Mouse (Mus musculus) heart, postnatal 4 days (tissue): ENCODE measurements around the gene Scgb2a2. TPM values are rescaled to one million over a fixed set of nuclear protein-coding genes. Genes with fewer than 3 reads are reported as not detected.
"Not testable (repeated sequence)": the region's sequence is repeated elsewhere in the genome, so short reads cannot be mapped to it uniquely, and the experiment has no call there.

ENCODE experiments used
- DNase-seq: peaks from one replicate; pipeline ENCODE4 v3.0.0; 2021
- microRNA-seq, 2 experiments: library from miRNA; unstranded; fragments of <30 nt; microRNA quantifications; one replicate each; pipeline ENCODE4 v1.2.0; 2021 to 2022
- total RNA-seq, 2 experiments: library from RNA; stranded (reverse); gene quantifications; 2 replicates each; pipeline ENCODE4 v1.2.3; 2021

Gene Scgb2a2
- not detected for total RNA-seq

DNA sequence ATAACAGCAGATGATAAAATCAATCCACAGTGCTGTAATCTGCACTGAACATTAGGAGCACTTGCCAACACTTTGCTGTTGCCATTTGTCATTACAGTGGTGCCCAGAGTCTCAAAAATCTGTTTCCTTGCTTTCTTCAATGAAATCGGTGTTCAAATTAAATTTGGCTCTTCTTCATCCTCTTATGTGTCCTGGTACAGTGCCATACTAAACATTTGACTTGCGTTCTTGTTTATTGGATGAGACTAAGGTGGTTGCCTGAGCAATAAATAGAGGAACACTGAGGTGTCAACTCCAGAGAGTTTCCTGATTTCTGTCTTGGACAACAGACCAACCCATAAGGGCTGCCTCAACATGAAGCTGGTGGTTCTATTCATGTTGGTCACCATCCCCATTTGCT is at the start of gene Scgb2a2:
Gene Scgb2a2 (plus strand): TSS at position 301 of the 400 bp plus-strand sequence.
- DNase-seq = no peak

DNA sequence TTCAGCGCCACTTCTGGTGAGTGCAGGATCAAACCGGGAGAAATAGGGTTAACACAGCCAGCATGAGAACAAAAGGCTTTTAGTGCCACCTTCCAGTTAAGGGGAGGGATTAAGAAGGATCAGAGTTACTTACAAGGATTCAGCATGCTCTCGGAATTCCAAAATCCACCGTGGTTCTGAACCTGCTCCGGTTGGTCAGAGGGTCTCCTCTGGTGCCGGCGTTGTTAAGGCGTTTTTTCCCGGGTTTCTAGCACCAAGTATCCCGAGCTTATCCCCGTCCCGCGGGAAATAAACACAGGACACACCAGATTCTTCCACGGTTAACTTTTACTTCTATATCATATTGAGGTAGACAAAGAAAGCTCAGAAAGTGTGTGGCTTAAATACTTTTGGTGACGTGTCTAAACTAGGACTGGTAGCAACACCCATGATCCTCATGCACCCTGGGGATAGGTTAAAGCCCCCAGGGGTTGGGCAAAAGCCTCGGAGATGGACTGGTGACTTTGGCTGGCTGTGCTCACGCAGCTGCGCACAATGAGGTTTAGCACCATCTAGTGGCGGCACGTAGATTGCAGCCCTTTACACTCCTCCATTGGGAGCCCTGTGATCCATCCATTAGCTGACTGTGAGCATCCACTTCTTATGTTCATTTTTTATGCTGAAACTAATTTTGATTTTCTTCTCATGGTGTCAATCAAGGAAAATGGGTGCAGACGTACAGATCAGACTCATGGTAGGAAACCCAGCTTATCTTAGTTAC is 10.6 kb upstream of the Scgb2a2 start:
- DNase-seq = peak; percentile 77

DNA sequence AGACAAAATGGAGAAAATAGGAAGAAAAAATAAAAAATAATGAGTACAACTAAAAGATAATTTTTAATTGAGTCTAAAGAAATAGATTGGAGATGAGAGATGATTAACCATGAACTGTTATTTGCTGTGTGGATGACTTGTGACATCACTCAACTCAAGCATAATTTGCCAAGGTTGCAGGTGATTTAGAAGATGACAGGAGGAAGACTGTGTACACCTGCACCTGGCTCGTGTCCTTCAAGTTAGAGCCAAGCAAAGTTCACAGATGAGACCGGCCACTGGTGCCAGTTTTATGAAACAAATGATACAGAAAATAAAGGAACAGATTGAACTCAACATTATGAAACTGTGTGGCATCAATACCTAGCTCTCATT is 10.0 kb upstream of the Scgb2a2 start:
- DNase-seq = no peak

DNA sequence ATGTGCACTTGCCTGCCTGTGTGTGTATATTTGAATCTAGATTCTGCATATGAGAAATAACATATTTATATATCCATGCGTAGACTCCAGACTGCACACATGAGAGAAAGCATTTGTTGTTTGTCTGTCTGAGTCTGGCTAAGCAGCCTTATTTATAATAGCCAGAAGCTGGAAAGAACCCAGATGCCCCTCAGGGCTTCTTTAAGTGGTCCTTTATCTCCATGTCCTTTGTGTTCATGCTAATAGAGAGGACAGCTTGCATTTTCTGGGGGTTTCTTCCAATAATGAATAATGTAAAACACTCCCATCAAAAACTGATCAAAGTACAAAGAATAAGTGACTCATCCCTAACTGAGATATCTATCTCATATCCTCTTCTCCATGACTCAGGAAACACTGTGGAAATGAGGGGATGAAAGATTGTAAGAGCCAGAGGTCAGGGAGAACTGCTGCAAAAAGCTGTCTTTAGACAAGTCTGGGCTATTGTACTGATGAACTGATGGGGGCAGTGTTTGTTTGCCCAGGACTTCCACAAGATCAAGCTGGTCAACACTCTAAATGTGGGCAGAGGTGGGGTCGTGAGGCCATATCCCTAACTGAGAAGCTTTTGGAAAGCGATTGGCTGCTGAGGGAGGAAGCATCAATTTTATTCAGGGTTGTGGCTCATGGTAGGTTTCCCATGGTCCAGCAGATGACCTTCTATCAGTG is 2.2 kb downstream of the Scgb2a2 start:
- DNase-seq = not testable (repeated sequence)

DNA sequence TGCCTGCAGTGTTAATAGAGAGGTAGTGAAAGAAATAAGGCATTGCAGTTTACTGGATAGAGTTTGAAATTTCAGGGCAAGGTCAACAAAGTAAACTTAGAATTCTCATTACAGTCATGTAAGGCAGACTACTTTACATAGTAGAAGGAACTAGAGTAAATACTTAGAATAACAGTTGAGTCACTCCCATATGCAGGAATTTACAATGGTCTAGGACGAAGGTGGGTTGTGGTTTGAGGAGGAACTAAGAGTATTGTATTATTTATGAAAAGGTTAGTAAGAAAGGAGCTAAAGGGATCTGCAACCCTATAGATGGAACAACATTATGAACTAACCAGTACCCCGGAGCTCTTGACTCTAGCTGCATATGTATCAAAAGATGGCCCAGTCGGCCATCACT is 13.5 kb downstream of the Scgb2a2 start:
- DNase-seq = not testable (repeated sequence)

DNA sequence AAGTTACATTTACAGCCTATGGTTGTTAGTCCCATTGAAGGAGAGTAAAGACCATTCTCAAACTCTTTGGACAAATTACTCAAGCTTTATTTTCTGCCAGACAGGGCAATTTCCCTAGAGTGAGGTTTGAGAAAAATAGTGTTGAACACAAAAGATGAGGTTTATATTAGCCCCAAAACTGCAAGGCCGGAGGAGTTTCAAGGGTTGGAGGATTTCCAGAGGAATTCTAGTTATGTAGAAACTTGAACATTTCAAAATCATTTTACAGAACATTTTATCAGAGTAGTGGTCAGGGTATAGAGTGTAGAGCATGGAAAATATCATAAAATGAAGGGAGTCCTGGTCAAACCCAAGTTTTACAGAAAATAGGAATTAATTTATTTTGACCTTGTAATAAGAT is 17.5 kb downstream of the Scgb2a2 start:
- DNase-seq = no peak

DNA sequence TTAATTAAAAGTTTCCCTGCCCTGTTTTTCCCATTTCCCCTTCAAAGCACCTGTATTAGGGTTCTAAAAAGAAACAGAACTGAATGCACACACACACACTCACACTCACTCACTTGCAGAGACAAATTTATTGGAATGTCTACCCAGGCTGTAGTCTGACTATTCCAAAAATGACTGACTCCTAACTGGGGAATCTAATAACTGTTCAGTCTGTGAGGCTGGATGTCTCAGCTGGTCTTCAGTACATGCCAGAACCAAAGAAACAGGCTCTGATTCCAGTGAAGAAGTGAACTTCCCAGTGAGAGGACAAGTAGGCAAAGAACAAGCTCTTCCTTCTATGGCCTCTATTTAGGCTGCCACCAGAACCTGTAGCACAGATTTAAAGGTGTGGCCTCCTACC is 18.1 kb downstream of the Scgb2a2 start:
- DNase-seq = no peak

DNA sequence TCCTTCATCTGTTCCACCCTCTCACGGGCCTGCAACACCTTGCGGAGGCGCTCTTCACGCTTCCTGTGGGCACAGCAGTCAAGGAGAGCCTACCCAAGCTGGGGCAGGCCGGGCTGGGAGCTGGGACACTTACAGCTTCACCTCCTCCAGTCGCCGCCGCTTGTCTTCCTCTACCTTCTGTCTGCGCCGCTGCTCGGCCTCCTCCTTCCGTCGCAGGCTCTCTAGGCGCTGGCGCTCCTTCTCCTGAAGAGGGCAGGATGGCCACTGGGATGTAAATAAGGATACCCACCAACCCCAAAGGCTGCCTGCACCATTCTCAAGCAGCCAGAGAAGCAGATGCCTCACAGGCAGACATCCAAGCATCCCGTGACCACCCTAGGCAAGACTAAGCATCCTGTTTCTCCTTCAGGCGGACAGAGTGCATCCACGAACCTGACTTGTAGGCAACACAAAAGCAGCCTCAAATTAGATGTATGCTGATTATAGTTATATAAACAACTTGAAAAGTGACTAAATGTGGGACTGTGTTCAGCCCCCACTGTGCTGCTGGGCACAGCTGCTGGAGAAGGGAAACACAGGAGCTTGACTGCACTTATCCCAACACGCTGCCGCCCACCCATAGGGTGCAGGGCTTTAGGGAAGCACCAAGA is 30.9 kb downstream of the Scgb2a2 start:
- no peak for DNase-seq

DNA sequence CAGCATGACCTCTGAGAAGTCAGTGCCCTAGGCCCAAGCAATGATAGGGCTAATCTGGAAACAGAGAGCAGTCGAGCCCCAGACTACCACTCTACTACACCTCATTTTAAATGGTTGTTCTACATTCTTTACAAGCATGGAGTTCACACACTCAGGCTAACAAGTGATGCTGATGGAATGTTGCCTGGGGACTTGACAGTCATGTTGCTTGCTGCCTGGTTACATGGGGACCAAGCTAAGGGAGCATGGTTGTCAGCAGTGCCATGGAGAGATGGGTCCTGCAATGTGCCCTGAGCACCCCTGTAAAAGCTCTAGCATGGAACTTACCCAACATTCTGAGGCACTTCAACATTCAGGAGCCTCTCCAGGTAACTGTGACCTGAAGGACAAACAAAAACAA is 39.0 kb downstream of the Scgb2a2 start:
- DNase-seq = no peak

DNA sequence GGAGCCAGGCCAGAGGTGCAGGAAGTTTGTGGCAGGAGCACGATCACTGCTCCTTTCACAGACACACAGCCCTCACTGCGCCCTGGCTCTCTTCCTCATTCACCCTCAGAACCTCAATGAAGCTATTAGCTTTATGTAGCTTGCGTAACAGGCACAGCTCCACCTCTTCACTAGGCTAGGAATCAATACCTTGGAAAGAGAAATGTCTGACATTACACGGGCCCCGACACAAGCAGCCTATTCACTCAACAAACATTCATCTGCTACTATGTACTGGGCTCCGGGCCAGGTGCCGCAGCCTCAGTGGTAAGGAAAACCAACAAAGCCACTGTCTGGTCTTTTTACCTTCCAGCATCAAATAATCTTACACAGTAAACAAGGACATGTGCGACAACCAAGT is 39.4 kb downstream of the Scgb2a2 start:
- DNase-seq = no peak

DNA sequence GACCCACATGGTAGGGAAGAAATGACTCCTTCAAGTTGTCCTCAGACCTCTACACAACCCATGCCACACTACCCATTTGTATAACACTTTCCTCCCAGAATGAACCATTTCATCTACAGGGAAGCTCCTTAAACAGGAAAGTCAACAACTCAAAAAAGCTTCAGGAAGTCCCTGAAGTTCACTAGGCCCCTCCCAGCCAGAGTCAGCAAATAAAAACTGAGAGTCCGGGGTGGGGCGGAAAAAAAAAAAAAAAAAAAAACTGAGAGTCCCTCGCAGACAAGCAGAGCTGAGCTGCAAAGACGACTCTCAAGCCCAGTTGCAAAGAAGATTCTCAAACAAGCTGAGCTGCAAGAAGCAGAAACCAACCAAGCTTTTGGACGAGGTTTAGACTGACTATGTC is 48.7 kb downstream of the Scgb2a2 start:
- DNase-seq = no peak

DNA sequence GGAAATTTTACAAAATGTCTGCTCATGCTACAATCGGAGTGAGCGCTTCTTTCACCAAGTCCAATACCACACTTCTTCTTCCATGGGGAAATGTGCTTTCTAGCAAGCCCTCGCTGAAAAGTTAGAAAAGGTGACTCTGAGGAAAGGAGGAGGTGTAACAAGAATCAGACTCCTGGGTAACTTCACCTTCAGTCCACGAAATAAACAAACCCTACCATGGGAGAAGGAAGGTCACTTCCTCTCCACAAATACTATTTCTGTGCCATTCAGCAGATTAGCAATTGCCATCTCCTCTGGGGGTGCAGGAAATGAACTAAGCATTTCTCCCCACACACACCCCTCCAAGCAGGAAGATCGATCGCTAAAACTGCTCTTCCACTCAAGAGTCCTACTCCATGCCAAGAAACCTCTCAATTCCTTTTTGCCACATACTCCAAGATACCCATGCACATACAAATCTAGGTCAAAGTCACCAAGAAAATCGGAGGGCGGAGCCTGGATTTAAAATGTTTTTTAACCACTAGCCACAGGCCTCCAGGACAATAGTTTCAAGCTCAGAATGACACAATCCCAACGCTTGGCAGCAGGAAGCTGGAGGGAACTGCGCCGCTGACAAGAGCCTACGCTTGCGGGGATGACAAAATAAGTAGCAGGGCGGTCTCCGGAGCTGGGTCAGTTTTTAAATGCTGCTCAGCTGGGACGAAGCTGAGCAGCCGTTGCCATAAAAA is 51.1 kb downstream of the Scgb2a2 start:
- no peak for DNase-seq

DNA sequence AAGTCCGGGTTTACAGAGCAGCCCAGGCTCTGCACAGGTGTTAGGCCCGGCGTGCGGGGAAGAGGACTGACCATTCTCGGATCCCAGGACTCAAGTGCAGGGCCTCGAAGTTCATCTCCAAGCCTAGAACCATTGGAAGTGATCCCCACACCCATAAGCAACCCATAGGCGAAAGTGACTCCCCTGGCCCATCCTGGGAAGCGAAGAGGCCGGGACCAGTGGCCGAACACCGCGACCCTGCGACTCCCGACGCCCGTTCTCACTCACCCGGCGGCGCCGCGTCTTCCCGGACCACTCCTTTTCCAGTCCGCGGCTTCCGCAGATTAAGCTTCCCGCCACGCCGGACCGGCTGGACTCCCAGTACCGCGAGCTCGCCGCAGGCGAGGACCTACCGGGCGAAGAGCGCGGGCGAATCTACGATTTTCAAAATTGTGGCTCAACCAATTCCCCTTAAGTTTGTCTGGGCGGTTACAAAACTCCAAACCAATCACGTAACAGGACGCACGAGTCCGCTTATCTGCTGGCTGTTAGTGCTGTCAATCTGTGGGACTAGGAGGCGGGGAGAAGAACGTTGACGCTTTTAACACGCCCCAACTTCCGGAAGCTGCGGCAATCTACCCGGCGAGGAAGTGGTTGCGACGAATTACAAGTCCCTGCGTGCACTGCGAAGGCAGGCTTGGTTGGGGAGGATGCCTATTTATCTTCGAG is 51.9 kb downstream of the Scgb2a2 start, which contains the start of gene Incenp:
Gene Incenp (minus strand): TSS at position 480 of the 708 bp plus-strand sequence.
- DNase-seq = peak; percentile 92

DNA sequence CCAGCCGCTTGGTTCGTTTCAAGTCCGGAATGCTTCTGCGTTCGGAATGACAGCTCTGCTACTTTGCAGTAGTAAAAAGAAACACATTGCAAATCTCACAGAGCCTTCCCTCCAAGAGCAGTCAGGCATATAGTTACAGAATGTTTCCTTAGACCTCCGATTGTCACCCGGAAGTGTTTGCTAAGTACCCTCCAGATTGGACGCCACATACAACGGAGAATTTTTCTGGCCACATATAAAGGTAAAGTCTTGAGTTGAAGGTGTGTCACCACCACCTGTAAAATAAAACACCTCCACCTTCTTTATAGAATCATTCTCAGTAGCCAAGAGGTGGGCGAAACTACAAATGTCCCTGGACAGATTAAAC is 52.4 kb downstream of the Scgb2a2 start:
- DNase-seq = no peak

DNA sequence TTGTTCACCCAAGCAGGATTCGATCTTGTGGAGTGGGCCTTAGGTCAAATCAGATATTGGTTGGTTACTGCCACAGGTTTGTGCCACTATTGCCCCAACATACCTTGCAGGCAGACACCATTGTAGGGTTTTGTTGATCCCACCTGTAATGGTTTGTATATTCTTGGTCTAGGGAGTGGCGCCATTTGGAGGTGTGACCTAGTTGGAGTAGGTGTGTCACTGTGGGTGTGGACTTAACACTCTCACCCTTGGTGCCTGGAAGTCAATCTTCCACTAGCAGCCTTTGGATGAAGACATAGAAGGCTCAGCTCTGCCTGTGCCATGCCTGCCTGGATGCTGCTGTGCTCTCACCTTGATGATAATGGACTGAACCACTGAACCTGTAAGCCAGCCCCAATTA is 53.3 kb downstream of the Scgb2a2 start:
- not testable (repeated sequence) for DNase-seq

Small RNA genes within 50 kb of the gene (microRNA-seq; reads per million reads assigned to microRNA genes)
- gene Gm22369 = 0 reads per million in 2 experiments

Other genes starting within 250 kb of the Scgb2a2 start
- 10 to 100 TPM; 66.8 to 68.2 TPM for gene Incenp, start 52.0 kb downstream of the Scgb2a2 start, total RNA-seq
- 1,000 to 10,000 TPM; 1,376 to 1,487 TPM for gene Fth1, start 133.0 kb downstream of the Scgb2a2 start, total RNA-seq
- not detected for gene Best1, start 154.1 kb downstream of the Scgb2a2 start, total RNA-seq
- gene Rab3il1, start 154.1 kb downstream of the Scgb2a2 start, total RNA-seq = 10 to 100 TPM; 12.2 to 12.5 TPM
- gene Fads3, start 194.0 kb downstream of the Scgb2a2 start, total RNA-seq = 10 to 100 TPM; 55.6 to 55.7 TPM